Mouse (Mus musculus) kidney, adult 2 months (tissue): ENCODE measurements at regions not wholly inside any gene's neighbourhood (a gene's known extent, or its start where the extent isn't known, plus 50 kb on each side); places are given as distances from the start of the nearest gene placed in this dataset.

Source experiments
- DNase-seq: peaks from one replicate; pipeline ENCODE4 v3.0.0; 2021
- H3K27ac ChIP-seq: fragments of 200-500 bp; 2 replicates; pipeline ENCODE4 v1.5.1; 2012; ENCODE audit warnings: low read depth, low read length, control low read depth, inconsistent platforms; ENCODE audit not compliant: insufficient read depth
- H3K27me3 ChIP-seq: fragments of 200-500 bp; replicated peaks from 2 replicates; pipeline ENCODE4 v1.6.1; 2012; ENCODE audit warnings: mild to moderate bottlenecking, moderate library complexity, low read length, inconsistent platforms; ENCODE audit not compliant: control insufficient read depth, insufficient read depth
- H3K36me3 ChIP-seq: fragments of 200-500 bp; 2 replicates; pipeline ENCODE4 v1.6.1; 2012; ENCODE audit warnings: mild to moderate bottlenecking, moderate library complexity, low read length, inconsistent platforms; ENCODE audit not compliant: control insufficient read depth, insufficient read depth
- H3K4me1 ChIP-seq: fragments of 200-500 bp; 2 replicates; pipeline ENCODE4 v1.6.1; 2011; ENCODE audit warnings: low read length; ENCODE audit not compliant: control insufficient read depth, insufficient read depth
- H3K4me3 ChIP-seq: fragments of 200-500 bp; 2 replicates; pipeline ENCODE4 v1.5.1; 2011; ENCODE audit warnings: mild to moderate bottlenecking, low read depth, low read length, control low read depth; ENCODE audit not compliant: insufficient read depth
- CTCF ChIP-seq: fragments of 200-500 bp; conservative IDR thresholded peaks from 2 replicates; pipeline ENCODE4 v1.5.1; 2011; ENCODE audit warnings: low read depth, mild to moderate bottlenecking, control low read depth, low read length, moderate library complexity, mixed read lengths; ENCODE audit not compliant: insufficient read depth, insufficient read length
- POLR2A ChIP-seq: fragments of 200-500 bp; IDR thresholded peaks from one replicate; pipeline ENCODE4 v1.6.1; 2011; ENCODE audit warnings: low read depth, low read length, control low read depth
- WGBS: fragments of 180-500 bp; shearing (Covaris S2); methylation state at CpG from one replicate; pipeline ENCODE4 v1.1.7; 2018; 5-methylcytosine and 5-hydroxymethylcytosine counted together

DNA sequence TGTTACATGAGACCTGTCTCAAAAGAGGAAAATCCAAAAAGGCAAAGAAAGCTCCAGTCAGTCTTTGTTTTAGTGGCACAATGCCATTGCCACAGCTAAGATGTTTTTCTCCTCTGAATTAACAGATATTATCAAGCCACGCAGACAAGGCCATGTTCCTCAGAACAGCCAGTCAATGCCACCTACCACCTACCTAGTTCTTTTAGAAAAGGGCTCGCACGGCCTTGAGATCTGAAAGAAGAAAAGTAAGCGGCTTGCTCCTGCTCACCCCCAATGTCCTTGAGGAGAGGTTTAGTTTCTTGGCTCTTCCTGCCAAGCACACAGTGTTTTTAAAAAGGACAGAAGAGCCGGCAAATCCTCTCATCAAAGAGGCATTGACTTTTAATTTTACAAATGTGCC lies 88.7 kb upstream of the Noct start:
- DNase-seq: no peak
- Histone ChIP-seq H3K4me3 (no peak overlapping the region), H3K36me3 (no peaks in the 10 kb centered on the region), H3K4me1 (peaks cover 2% of the 10 kb centered on the region; the same call in 1 of the 2 replicates), H3K27ac (no peak overlapping the region), H3K27me3 (no peaks in the 10 kb centered on the region)
- TF ChIP-seq CTCF (no peak), POLR2A (no peak)
- 76% methylated on average over 5 of the region's 5 CpGs for WGBS

DNA sequence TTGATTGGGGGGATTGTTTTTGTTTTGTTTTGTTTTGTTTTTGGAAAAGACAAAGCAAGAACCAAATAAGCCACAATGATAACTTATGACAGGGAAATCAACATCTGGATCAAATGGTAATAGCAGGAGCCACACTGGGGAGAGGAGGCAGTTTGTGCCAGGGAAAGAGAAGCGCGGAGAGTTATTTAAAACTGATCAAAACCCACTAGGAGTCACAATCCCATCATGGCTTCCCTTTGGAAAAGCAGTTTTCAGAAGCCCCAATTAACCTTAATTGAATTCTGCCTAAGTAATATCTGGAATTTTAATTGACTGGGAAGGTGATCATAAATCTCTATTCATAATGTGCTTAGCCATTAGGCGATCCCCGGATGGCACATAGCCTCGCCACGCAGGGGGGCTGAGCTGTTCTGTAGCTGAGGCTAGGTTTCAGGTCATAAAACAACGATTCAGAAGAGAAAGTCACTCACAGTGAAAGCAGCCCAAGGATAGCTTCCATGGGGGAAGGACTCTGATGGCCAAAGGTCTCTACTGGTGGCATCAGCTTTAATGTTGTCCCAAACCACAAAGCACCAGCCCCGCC lies 86.4 kb upstream of the Noct start:
- H3K27me3 ChIP-seq: no peaks in the 10 kb centered on the region; the same call in 1 of the 2 replicates
- H3K27ac ChIP-seq: no peak overlapping the region
- WGBS: 72% methylated on average over 8 of the region's 8 CpGs
- no peak for TF ChIP-seq POLR2A
- no peak for TF ChIP-seq CTCF
- H3K4me1 ChIP-seq: no peaks in the 10 kb centered on the region
- H3K4me3 ChIP-seq: no peak overlapping the region
- no peaks in the 10 kb centered on the region for H3K36me3 ChIP-seq
- DNase-seq: no peak

DNA sequence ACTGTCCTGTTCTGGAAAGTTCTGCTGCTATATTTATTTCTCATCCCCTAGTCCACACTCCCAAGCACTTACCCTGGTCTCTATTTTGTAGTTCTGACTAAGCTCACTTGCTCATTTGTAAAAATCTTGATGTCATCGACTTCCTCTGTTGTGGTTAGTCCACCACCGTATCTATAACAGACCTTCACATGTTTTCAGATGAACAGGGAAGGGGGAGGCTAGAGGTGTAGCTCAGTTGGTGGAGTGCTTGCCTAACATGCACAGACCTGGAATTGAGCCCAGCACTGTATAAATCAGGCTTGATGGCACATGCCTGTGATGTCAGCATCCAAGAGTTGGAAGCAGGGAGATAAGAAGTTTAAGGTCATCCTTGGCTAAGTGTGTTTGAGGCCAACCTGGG lies 78.3 kb upstream of the Noct start:
- 66% methylated on average over 2 of the region's 2 CpGs for WGBS
- DNase-seq: no peak
- Histone ChIP-seq H3K4me1 (no peaks in the 10 kb centered on the region), H3K27ac (no peak overlapping the region), H3K36me3 (no peaks in the 10 kb centered on the region), H3K27me3 (no peaks in the 10 kb centered on the region; the same call in 1 of the 2 replicates), H3K4me3 (no peak overlapping the region)
- TF ChIP-seq POLR2A (no peak), CTCF (no peak)

GRCm38 (mm10) chr3:51150012-51150411 lies 74.2 kb upstream of the Noct start:
- peak overlapping the region; percentile 31; the same call in 1 of the 2 replicates for H3K27ac ChIP-seq
- DNase-seq: peak; percentile 68

GRCm38 (mm10) chr3:51151104-51151503 lies 73.1 kb upstream of the Noct start:
- H3K4me3 ChIP-seq: no peak overlapping the region
- DNase-seq: no peak
- H3K27ac ChIP-seq: no peak overlapping the region
- H3K4me1 ChIP-seq: no peaks in the 10 kb centered on the region
- no peaks in the 10 kb centered on the region for H3K36me3 ChIP-seq
- no peak for TF ChIP-seq CTCF
- TF ChIP-seq POLR2A: no peak
- 32% methylated on average over 4 of the region's 4 CpGs for WGBS
- no peaks in the 10 kb centered on the region for H3K27me3 ChIP-seq

More at GRCm38 (mm10) chr3:51150012-51150411, 74.2 kb upstream of the Noct start:
- no peak for TF ChIP-seq CTCF
- TF ChIP-seq POLR2A: no peak
- H3K4me1 ChIP-seq: no peaks in the 10 kb centered on the region
- WGBS: 46% methylated on average over 6 of the region's 6 CpGs
- no peak overlapping the region for H3K4me3 ChIP-seq
- no peaks in the 10 kb centered on the region for H3K36me3 ChIP-seq
- H3K27me3 ChIP-seq: no peaks in the 10 kb centered on the region

GRCm38 (mm10) chr3:51155621-51156020 lies 68.6 kb upstream of the Noct start:
- H3K4me3 ChIP-seq: no peak overlapping the region
- no peak overlapping the region for H3K27ac ChIP-seq
- no peaks in the 10 kb centered on the region for H3K27me3 ChIP-seq
- 40% methylated on average over 4 of the region's 4 CpGs for WGBS
- no peak for DNase-seq
- H3K4me1 ChIP-seq: no peaks in the 10 kb centered on the region
- H3K36me3 ChIP-seq: no peaks in the 10 kb centered on the region
- TF ChIP-seq POLR2A (no peak), CTCF (no peak)

DNA sequence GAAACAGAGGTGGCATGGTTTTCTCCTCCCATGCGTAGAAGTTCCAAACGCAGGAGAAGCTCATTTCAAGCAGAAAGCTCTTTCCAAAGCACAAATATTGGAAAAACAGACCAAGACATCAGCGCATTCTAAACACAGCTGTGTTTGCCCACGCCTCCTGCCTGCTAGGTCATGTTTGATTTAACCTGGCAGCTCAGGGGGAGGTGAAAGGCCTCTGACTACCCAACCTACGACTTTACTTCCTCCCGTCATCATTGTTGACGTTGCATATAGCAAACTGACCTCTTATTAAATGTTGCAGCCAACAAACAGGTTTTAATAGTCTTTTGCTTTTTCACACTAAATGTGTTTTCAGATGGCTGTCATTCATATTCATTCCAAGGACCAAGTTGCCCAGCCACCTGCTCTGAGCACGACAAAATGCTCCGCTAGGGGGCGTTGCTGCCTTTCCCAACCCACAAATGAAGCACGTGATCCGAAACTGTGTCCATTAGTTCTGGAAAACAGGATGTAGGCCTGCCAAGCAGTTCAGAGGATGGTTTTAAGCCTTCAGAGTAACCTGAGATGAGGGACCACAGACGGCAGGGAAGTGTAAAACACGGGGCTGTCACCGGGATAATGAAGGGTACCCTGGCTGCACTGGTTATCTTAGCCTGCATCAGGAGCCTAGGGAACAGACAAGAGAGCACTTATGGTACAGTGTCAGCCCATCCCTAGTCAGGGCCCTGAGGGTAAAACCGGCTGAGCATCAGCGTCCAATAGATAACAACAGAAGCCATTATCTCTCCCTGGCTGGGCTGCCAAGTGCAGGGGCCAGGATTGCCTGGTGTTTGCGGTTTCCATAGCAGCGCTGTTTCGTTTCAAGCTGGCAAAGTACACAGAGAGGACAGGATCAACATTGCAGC lies 67.6 kb upstream of the Noct start:
- H3K36me3 ChIP-seq: no peaks in the 10 kb centered on the region
- no peaks in the 10 kb centered on the region for H3K27me3 ChIP-seq
- WGBS: 43% methylated on average over 20 of the region's 20 CpGs
- TF ChIP-seq POLR2A (no peak), CTCF (peak; percentile 78)
- no peak overlapping the region for H3K27ac ChIP-seq
- DNase-seq: peak; percentile 69
- H3K4me3 ChIP-seq: no peak overlapping the region
- H3K4me1 ChIP-seq: no peaks in the 10 kb centered on the region
